Mouse (Mus musculus) liver, embryonic 15.5 days (tissue): ENCODE data around the gene Prss2. TPM values are rescaled to one million over a fixed set of nuclear protein-coding genes. Genes with fewer than 3 reads are reported as not detected.
"Not testable (repeated sequence)": the region's sequence is repeated elsewhere in the genome, so short reads cannot be mapped to it uniquely, and the experiment has no call there.

Experiments used
- ATAC-seq: fragments of 200-750 bp; cut with Nextera tagmentation; 2 replicates; pipeline ENCODE4 v1.8.0; 2017; ENCODE audit warnings: moderate number of reproducible peaks, mild to moderate bottlenecking, moderate library complexity; ENCODE audit not compliant: insufficient read depth
- H3K27ac ChIP-seq: fragments of 300-500 bp; sonication (generic); replicated peaks from 2 replicates; pipeline ENCODE4 v1.5.1; 2015; ENCODE audit warnings: mild to moderate bottlenecking, inconsistent platforms
- H3K27me3 ChIP-seq: fragments of 300-500 bp; sonication (generic); 2 replicates; pipeline ENCODE4 v1.6.1; 2015; ENCODE audit warnings: mild to moderate bottlenecking, inconsistent platforms
- H3K36me3 ChIP-seq: fragments of 300-500 bp; sonication (generic); replicated peaks from 2 replicates; pipeline ENCODE4 v1.6.1; 2015; ENCODE audit warnings: moderate library complexity, mild to moderate bottlenecking, inconsistent platforms
- H3K4me1 ChIP-seq: fragments of 300-500 bp; sonication (generic); replicated peaks from 2 replicates; pipeline ENCODE4 v1.6.1; 2015; ENCODE audit warnings: inconsistent platforms
- H3K4me2 ChIP-seq: fragments of 300-500 bp; sonication (generic); 2 replicates; pipeline ENCODE4 v1.6.1; 2015; ENCODE audit warnings: moderate library complexity, mild to moderate bottlenecking, inconsistent platforms
- H3K4me3 ChIP-seq: fragments of 300-500 bp; sonication (generic); replicated peaks from 2 replicates; pipeline ENCODE4 v1.5.1; 2015; ENCODE audit warnings: mild to moderate bottlenecking, inconsistent platforms
- H3K9ac ChIP-seq: fragments of 300-500 bp; sonication (generic); 2 replicates; pipeline ENCODE4 v1.6.1; 2015; ENCODE audit warnings: moderate library complexity, mild to moderate bottlenecking, inconsistent platforms
- H3K9me3 ChIP-seq: fragments of 300-500 bp; sonication (generic); replicated peaks from 2 replicates; pipeline ENCODE4 v1.6.1; 2016; ENCODE audit warnings: inconsistent platforms
- WGBS: fragments of 180-500 bp; shearing (Covaris S2); methylation state at CpG from one replicate; pipeline ENCODE4 v1.1.7; 2015; ENCODE audit warnings: mixed read lengths; ENCODE audit not compliant: insufficient replicate concordance; 5-methylcytosine and 5-hydroxymethylcytosine counted together
- polyA plus RNA-seq: library from polyadenylated mRNA; unstranded; fragments of >200 nt; fragmentation: Nextera tagmentation; extraction: Ambion mirVana; gene quantifications from 2 replicates; pipeline ENCODE4 v1.2.1, GENCODE M21; 2015

Prss2 gene
- polyA plus RNA-seq, 1 experiment from 2014 or later = 0.22 TPM

DNA sequence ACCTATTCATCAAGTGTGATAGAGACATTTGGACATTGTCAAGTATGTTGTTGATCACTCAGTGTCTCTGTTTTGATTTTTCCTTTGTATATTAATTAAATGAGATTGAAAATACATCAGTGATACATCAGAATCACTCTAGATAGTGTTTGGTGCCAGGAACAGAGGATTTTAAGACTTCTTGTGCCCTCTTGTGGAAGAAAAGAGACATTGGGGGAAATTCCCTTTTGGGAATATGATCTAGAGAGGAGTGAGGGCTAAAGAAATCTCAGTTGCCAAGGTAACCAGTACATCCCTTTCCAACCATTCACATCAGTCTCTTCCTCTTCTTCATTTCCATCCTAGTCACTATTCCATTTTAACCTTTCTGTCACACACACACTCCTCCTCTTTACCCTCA, 34.8 kb downstream of the Prss2 start:
- Histone ChIP-seq H3K9me3 (no peaks in the 10 kb centered on the region), H3K36me3 (no peaks in the 10 kb centered on the region), H3K9ac (no peak overlapping the region), H3K4me2 (no peak overlapping the region), H3K4me3 (no peak overlapping the region), H3K27ac (no peak overlapping the region), H3K27me3 (no peaks in the 10 kb centered on the region), H3K4me1 (peaks cover 14% of the 10 kb centered on the region)
- no peak for ATAC-seq

DNA sequence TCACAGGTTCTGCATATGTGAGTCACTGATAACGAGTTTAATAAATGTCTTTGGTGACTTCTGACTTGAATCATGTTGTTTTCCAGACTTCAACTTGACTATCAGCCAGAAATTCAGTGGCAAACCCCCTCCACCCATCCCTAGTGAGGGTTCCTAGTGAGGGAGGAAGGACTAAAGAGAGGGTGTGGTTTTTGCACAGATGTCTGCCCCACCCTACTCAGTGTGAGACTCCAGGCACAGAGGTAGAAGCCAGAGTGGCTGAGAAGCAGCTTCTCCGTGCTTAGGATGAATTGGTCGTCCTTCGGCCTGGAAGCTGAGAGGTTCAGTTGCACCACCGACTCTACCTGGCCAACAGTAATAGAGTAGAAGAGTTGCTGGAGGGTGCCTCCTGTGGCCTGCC, 35.9 kb downstream of the Prss2 start:
- H3K36me3 ChIP-seq = no peaks in the 10 kb centered on the region
- WGBS = 46% methylated on average over 5 of the region's 5 CpGs
- no peak overlapping the region for H3K9ac ChIP-seq
- no peak overlapping the region for H3K4me2 ChIP-seq
- H3K27me3 ChIP-seq = no peaks in the 10 kb centered on the region
- no peaks in the 10 kb centered on the region for H3K9me3 ChIP-seq
- H3K27ac ChIP-seq = no peak overlapping the region
- no peak overlapping the region for H3K4me3 ChIP-seq
- peaks cover 14% of the 10 kb centered on the region for H3K4me1 ChIP-seq
- ATAC-seq = peak; percentile 71

DNA sequence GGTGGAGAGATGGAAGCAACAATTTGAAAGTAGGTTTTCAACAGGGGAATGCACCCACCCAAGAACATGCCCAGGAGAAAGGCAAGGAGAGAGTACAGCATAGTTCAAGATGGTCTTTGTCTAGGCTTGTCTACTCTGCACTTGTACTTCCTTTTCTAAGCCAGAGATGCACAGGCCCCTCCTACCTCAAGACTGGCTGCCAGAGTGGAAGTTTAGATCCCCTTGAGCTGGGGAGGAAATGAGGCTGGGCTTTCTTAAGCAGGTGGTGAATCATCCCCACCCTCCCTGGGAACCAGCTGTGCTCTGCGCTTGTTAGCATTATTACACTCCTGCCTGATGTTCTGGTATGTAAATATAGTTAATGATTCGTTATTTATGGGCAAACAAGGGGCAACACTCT, 36.7 kb downstream of the Prss2 start:
- Histone ChIP-seq H3K4me3 (no peak overlapping the region), H3K27me3 (no peaks in the 10 kb centered on the region), H3K4me1 (peaks cover 14% of the 10 kb centered on the region), H3K4me2 (no peak overlapping the region), H3K9me3 (no peaks in the 10 kb centered on the region), H3K36me3 (no peaks in the 10 kb centered on the region), H3K27ac (no peak overlapping the region), H3K9ac (no peak overlapping the region)
- no peak for ATAC-seq
- WGBS = 36% methylated on average over 2 of the region's 2 CpGs

DNA sequence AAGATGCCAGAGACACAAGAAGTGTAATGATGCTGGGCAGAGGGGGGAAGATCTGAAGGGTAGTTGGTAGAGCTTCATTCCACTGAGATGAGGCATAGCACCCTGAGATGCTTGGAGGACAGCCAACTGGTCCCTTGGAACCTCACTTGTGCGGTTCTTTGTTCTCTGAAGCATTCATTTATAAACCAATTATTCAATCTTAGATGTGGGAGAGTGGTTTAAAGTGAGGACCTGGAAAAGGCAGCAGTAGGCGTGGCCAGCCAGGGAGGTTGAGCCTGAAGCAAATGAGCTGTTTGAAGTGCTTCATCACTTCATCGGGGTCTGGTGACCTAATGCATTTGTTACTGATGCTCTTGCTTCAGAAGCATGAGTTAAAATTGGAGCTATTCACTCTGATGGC, 37.7 kb downstream of the Prss2 start:
- H3K36me3 ChIP-seq = no peaks in the 10 kb centered on the region
- peaks cover 14% of the 10 kb centered on the region for H3K4me1 ChIP-seq
- H3K4me3 ChIP-seq = no peak overlapping the region
- no peaks in the 10 kb centered on the region for H3K9me3 ChIP-seq
- WGBS = 47% methylated on average over 3 of the region's 3 CpGs
- ATAC-seq = no peak
- no peaks in the 10 kb centered on the region for H3K27me3 ChIP-seq
- H3K4me2 ChIP-seq = no peak overlapping the region
- H3K9ac ChIP-seq = no peak overlapping the region
- H3K27ac ChIP-seq = no peak overlapping the region

DNA sequence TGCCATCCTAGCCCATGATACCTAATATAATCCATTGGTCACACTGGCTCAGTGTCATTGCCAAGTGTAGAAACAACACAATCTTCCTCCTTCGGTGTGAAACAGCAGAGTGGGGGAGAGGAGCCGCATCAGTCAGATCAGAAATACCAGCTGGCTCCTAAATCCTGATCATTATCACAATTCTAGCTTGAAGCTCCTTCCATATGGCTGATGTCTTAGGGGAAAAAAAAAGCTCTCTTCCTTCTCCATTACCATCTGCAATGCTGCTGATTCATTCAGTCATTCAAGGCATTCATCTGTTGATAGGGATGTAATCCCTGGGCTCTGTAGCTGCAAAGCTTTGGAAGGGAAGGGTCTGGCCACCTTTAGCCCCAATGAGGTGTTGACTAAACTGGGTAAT, 38.7 kb downstream of the Prss2 start:
- H3K36me3 ChIP-seq = no peaks in the 10 kb centered on the region
- no peaks in the 10 kb centered on the region for H3K9me3 ChIP-seq
- H3K27me3 ChIP-seq = no peaks in the 10 kb centered on the region
- no peak for ATAC-seq
- no peak overlapping the region for H3K27ac ChIP-seq
- 58% methylated on average over 2 of the region's 2 CpGs for WGBS
- peaks cover 14% of the 10 kb centered on the region for H3K4me1 ChIP-seq
- no peak overlapping the region for H3K9ac ChIP-seq
- no peak overlapping the region for H3K4me3 ChIP-seq
- H3K4me2 ChIP-seq = no peak overlapping the region

DNA sequence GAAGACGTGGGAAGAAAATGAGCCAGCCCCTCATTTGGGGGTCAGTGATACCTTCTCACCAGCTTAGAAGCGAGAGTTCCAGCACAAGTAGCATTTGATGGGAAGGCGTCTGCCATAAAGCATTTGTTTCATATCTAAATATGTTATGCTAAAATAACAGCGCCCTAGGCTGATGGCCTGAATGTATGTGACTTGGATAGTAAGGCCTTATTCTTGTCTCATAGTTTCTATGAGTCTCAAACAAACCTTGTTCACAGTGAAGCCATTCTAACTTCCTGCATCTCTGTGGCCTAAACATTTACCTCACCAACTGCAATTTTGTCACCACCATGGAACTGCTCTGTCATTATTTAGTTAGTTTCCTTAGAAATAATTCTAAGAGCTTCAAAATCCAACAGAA, 41.0 kb downstream of the Prss2 start:
- Histone ChIP-seq H3K27me3 (no peaks in the 10 kb centered on the region), H3K27ac (no peak overlapping the region), H3K4me1 (peaks cover 8% of the 10 kb centered on the region), H3K4me2 (peak overlapping the region; percentile 23; the same call in 1 of the 2 replicates), H3K9ac (no peak overlapping the region), H3K36me3 (no peaks in the 10 kb centered on the region), H3K9me3 (no peaks in the 10 kb centered on the region), H3K4me3 (peak overlapping the region; percentile 41)
- 73% methylated on average over 4 of the region's 4 CpGs for WGBS
- ATAC-seq = no peak

DNA sequence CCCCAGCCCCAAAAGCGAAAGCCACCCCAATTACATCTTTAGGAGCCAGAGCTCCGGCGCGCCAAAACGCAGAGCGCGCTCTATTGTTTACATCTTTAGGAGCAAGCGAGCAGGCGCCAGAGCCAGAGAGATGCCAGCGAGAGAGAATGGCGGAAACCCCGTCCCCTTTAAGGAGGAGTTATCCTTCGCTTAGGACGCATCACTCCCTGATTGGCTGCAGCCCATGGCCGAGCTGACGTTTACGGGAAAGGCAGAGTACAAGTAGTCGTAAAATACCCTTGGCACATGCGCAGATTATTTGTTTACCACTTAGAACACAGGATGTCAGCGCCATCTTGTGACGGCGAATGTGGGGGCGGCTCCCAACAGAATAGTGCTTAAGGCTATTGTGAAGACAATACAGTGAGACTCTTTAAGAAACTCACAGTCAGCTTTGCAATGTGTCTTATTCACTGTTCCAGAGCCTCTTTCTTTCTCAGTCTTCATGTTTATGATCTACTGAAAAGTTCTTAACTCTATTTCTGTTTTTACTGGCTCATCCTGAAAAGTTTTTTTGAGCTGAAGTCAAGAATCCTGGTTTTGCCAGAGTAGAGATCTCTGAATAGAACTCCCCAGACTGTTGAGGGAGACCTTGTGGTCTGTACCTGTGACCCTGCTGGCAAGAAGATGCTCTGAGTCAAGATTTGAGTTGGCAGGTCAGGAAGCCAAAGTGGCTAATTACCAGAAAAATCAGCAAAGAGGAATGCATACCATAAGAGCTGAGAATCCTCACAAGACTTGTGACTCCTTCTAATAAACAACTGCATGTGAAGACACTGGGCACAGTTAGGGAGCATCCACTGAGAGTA, 41.7 kb downstream of the Prss2 start:
- H3K4me3 ChIP-seq = peak overlapping the region; percentile 41

DNA sequence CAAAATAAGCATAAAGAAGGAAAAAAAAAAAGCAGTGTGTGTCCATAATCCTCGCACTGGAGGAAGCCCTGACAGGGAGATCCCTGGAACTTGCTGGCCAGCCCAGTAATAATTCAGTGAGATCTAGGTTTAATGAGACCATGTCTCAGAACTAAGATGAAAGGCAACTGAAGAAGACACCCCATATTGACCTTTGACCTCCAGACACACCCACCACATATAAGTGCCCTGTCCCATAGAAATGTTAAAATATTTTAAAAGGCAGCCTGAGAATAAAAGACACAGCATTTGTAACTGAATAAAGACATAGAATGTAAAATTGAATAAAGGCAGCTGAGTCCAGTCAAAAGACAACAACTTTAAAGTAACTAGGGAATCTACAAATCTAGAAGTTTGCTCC, 43.7 kb downstream of the Prss2 start:
- no peak for ATAC-seq
- Histone ChIP-seq H3K4me1 (no peaks in the 10 kb centered on the region), H3K9ac (no peak overlapping the region), H3K4me3 (no peak overlapping the region), H3K9me3 (no peaks in the 10 kb centered on the region), H3K27ac (no peak overlapping the region), H3K27me3 (no peaks in the 10 kb centered on the region), H3K36me3 (no peaks in the 10 kb centered on the region), H3K4me2 (no peak overlapping the region)
- WGBS = 62% methylated on average over 1 of the region's 1 CpGs

More for the DNA sequence above, 41.7 kb downstream of the Prss2 start:
- not testable (repeated sequence) for H3K9ac ChIP-seq, H3K4me1 ChIP-seq, ATAC-seq, H3K36me3 ChIP-seq, H3K27me3 ChIP-seq, H3K27ac ChIP-seq, H3K9me3 ChIP-seq
- H3K4me2 ChIP-seq = peak overlapping the region; percentile 23; the same call in 1 of the 2 replicates
- WGBS = 57% methylated on average over 6 of the region's 23 CpGs

DNA sequence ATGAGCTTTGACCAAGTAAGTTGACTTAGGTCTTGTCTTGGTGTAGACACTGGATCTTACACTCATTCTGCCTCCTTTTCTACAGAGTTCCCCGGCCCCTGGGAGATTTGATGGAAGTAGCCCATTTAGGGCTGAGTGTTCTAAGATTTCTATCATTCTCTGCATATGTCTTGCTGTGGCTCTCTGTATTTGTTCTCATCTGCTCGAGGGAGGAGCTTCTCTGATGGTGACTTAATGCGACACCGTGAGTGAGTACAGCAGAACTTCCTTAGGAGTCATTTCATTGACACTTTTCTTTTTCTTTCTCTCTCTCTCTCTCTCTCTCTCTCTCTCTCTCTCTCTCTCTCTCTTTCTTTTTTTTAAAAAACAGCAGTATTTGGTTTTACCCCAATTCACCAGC, 45.4 kb downstream of the Prss2 start:
- no peak overlapping the region for H3K9ac ChIP-seq
- H3K36me3 ChIP-seq = no peaks in the 10 kb centered on the region
- 67% methylated on average over 4 of the region's 4 CpGs for WGBS
- H3K4me1 ChIP-seq = no peaks in the 10 kb centered on the region
- H3K27ac ChIP-seq = no peak overlapping the region
- H3K9me3 ChIP-seq = no peaks in the 10 kb centered on the region
- no peak for ATAC-seq
- H3K4me3 ChIP-seq = no peak overlapping the region
- no peak overlapping the region for H3K4me2 ChIP-seq
- no peaks in the 10 kb centered on the region for H3K27me3 ChIP-seq

DNA sequence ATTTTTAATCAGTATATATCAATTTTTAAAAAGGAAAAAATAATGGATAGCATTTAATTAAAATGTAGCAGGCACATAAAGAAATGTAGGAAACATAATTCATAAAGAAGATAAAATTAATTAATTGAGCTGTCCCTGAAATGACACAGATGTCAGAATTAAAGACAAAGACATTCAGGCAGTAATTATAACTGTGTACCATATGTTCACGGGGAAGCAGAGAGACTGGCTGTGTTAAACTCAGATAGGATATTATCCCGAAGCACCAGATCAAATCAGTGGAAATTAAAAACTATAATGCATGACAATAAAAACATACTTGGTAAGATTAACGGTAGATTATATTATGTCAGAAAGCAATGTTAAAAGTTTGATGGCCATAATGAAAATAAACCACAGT, 47.5 kb downstream of the Prss2 start:
- Histone ChIP-seq H3K27me3 (no peaks in the 10 kb centered on the region), H3K27ac (no peak overlapping the region), H3K4me3 (no peak overlapping the region), H3K4me2 (no peak overlapping the region), H3K9me3 (no peaks in the 10 kb centered on the region), H3K9ac (no peak overlapping the region), H3K36me3 (no peaks in the 10 kb centered on the region), H3K4me1 (no peaks in the 10 kb centered on the region)
- WGBS = 65% methylated on average over 3 of the region's 3 CpGs
- no peak for ATAC-seq
